13 mouse cellular contexts compared by ENCODE assay signal in genomic region chr2:75997726-75998125, GRCm38 (mm10). TPM values are rescaled to one million over a fixed set of nuclear protein-coding genes. Genes with fewer than 3 reads are reported as not detected.
DNase-seq lines count a peak whose midpoint lies in the region; ATAC-seq lines count a peak whose summit lies in the region.
"Had no signal": no experiment of that assay in that cellular context is flagged by ENCODE, and none has a peak within 500 bp of the region (broad histone marks: within the 10 kb centered on the region; RNA-seq: fewer than 3 reads in every experiment).

No protein-coding gene starts in this region.

- H3K36me3 ChIP-seq in heart, embryonic 12.5 days: no peaks in the 10 kb centered on the region
- H3K36me3 ChIP-seq: embryonic facial prominence, embryonic 12.5 days had no signal

- intact Hi-C loops in gastrocnemius, postnatal 14 days (cut with DNase I; ENCODE audit: low total_unique reads): no loop called here

- no peak for ATAC-seq in heart, embryonic 12.5 days (ENCODE audit: insufficient number of reproducible peaks, low FRiP score)
- ATAC-seq: midbrain, embryonic 16.5 days had no signal

- no peaks in the 10 kb centered on the region for H3K9me3 ChIP-seq in heart, embryonic 12.5 days (replicated peaks)
- H3K9me3 ChIP-seq: embryonic facial prominence, embryonic 12.5 days had no signal

- DNase-seq in heart, adult 9 months (ENCODE audit: low spot score in 2 of 2): no peak
- DNase-seq in 3T3-L1 (ENCODE audit: low read depth, low spot score) (peak; percentile 58), NIH3T3 (ENCODE audit: low read depth) (peak; percentile 58)
- DNase-seq in kidney, adult 8-10 months: peak; percentile 76 to 81
- no peak for DNase-seq in natural killer cell, adult 2 months (ENCODE audit: low spot score in 2 of 2)
- DNase-seq in gastrocnemius, postnatal 14 days: no peak
- no peak for DNase-seq in cerebellum, adult 18-20 months
- DNase-seq: lung, postnatal 10 days; thymus, adult 2 months had no signal

- H3K27ac ChIP-seq in heart, embryonic 12.5 days (ENCODE audit: poor library complexity, severe bottlenecking): peak overlapping the region; percentile 51; the same call in 1 of the 2 replicates
- H3K27ac ChIP-seq: hindbrain, embryonic 14.5 days had no signal

- H3K4me1 ChIP-seq in heart, embryonic 12.5 days (replicated peaks): peaks cover 27% of the 10 kb centered on the region

- H3K27me3 ChIP-seq in heart, embryonic 12.5 days (replicated peaks): no peaks in the 10 kb centered on the region
- H3K27me3 ChIP-seq: embryonic facial prominence, embryonic 12.5 days had no signal

- no peak overlapping the region for H3K4me3 ChIP-seq in heart, embryonic 12.5 days
- H3K4me3 ChIP-seq: embryonic facial prominence, embryonic 12.5 days had no signal

- H3K4me2 ChIP-seq in heart, embryonic 12.5 days: 0 out of 2 replicates have a peak overlapping the region, but pooled peaks have one; percentile 10
- H3K4me2 ChIP-seq: embryonic facial prominence, embryonic 12.5 days; hindbrain, embryonic 14.5 days had no signal

- H3K9ac ChIP-seq in heart, embryonic 12.5 days: no peak overlapping the region
- H3K9ac ChIP-seq: embryonic facial prominence, embryonic 12.5 days; hindbrain, embryonic 14.5 days had no signal

- WGBS in heart, embryonic 12.5 days: 18% methylated on average over 12 of the region's 12 CpGs

RNA-seq across cellular contexts. Expression of gene Ttc30a1, which starts 16.0 kb away (rescaled TPM):
- polyA plus RNA-seq in heart, embryonic 12.5 days (2016; fragmentation: Nextera tagmentation; extraction: Ambion mirVana): 6.1 and 6.7 TPM in 2 replicates
- total RNA-seq in gastrocnemius, postnatal 14 days (2021): 1 to 10 TPM in 1 of 2 experiments, under 1 TPM in 1; 0.82 to 1.1 TPM

RNA-seq across cellular contexts. Expression of gene Ttc30a2, which starts 19.8 kb away (rescaled TPM):
- 0.72 and 1.5 TPM in 2 replicates for polyA plus RNA-seq in heart, embryonic 12.5 days (2016; fragmentation: Nextera tagmentation; extraction: Ambion mirVana)
- under 1 TPM; 0.18 to 0.27 TPM for total RNA-seq in gastrocnemius, postnatal 14 days (2021)

RNA-seq across cellular contexts. Expression of gene Ttc30b, which starts 59.3 kb away (rescaled TPM):
- 9.7 and 10.7 TPM in 2 replicates for polyA plus RNA-seq in heart, embryonic 12.5 days (2016; fragmentation: Nextera tagmentation; extraction: Ambion mirVana)
- total RNA-seq in gastrocnemius, postnatal 14 days (2021): 1 to 10 TPM; 4.1 to 4.4 TPM

Comparison
In these comparisons a context has a peak if more than half of its experiments do, and no peak if none do; other contexts are left out.
1. DNase-seq: peak in 3T3-L1 (single experiment), NIH3T3 (single experiment) and kidney, adult 8-10 months (2 of 2); none in heart, adult 9 months (0 of 2), natural killer cell, adult 2 months (0 of 2), gastrocnemius, postnatal 14 days (single experiment) and cerebellum, adult 18-20 months (0 of 2).